Mouse (Mus musculus) heart, embryonic 10.5 days (tissue): ENCODE data around the gene Cacnb3. TPM values are rescaled to one million over a fixed set of nuclear protein-coding genes. Genes with fewer than 3 reads are reported as not detected.

ENCODE experiments used
- DNase-seq: peaks from one replicate; pipeline ENCODE4 v3.0.0-alpha.2; 2017; ENCODE audit warnings: low spot score
- H3K27ac ChIP-seq: fragments of 300-500 bp; sonication (generic); 2 replicates; pipeline ENCODE4 v1.5.1; 2016; ENCODE audit warnings: mild to moderate bottlenecking
- H3K27me3 ChIP-seq: fragments of 300-500 bp; sonication (generic); 2 replicates; pipeline ENCODE4 v1.6.1; 2016; ENCODE audit warnings: mild to moderate bottlenecking; ENCODE audit not compliant: poor library complexity, insufficient read depth, severe bottlenecking
- H3K36me3 ChIP-seq: fragments of 300-500 bp; sonication (generic); 2 replicates; pipeline ENCODE4 v1.6.1; 2016; ENCODE audit warnings: mild to moderate bottlenecking, moderate library complexity
- H3K4me1 ChIP-seq: fragments of 300-500 bp; sonication (generic); 2 replicates; pipeline ENCODE4 v1.6.1; 2016; ENCODE audit warnings: mild to moderate bottlenecking
- H3K4me3 ChIP-seq: fragments of 300-500 bp; sonication (generic); 2 replicates; pipeline ENCODE4 v1.5.1; 2016; ENCODE audit warnings: mild to moderate bottlenecking, moderate library complexity
- H3K9me3 ChIP-seq: fragments of 300-500 bp; sonication (generic); 2 replicates; pipeline ENCODE4 v1.6.1; 2016; ENCODE audit warnings: mild to moderate bottlenecking, moderate library complexity
- WGBS: fragments of 180-500 bp; shearing (Covaris S2); methylation state at CpG from one replicate; pipeline ENCODE4 v1.1.7; 2016; 5-methylcytosine and 5-hydroxymethylcytosine counted together
- polyA plus RNA-seq: library from polyadenylated mRNA; unstranded; fragments of >200 nt; fragmentation: Nextera tagmentation; extraction: Ambion mirVana; gene quantifications from 2 replicates; pipeline ENCODE4 v1.2.1, GENCODE M21; 2016

The Cacnb3 gene
- polyA plus RNA-seq, 1 experiment from 2014 or later, result 23.3 TPM

DNA sequence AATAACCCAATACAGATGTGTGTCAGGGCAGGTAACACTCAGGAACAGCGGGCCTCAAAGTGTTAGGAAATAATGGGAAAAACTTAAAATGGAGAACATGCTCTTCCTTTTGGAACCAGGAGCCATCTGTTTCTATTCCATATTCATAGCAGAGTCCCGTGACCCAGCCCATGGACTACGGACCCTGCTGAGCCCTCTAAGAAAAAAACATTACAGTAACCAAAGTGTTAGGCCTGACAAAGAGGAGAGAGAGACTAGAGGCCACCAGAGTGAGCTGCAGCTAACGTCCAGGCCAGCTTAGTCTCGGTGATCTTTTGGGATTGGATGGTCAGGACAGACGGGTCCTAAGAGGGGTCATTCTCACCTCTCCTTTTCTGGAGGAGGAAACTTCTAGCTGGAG lies 15.7 kb upstream of the Cacnb3 start:
- Histone ChIP-seq H3K27me3 (0 out of 2 replicates have a peak, but pooled peaks cover 4% of the 10 kb centered on the region), H3K4me3 (no peak overlapping the region), H3K9me3 (no peaks in the 10 kb centered on the region), H3K36me3 (no peaks in the 10 kb centered on the region), H3K4me1 (peaks cover 27% of the 10 kb centered on the region), H3K27ac (peak overlapping the region; percentile 62; the same call in 1 of the 2 replicates)
- 52% methylated on average over 6 of the region's 6 CpGs for WGBS
- DNase-seq, result no peak

DNA sequence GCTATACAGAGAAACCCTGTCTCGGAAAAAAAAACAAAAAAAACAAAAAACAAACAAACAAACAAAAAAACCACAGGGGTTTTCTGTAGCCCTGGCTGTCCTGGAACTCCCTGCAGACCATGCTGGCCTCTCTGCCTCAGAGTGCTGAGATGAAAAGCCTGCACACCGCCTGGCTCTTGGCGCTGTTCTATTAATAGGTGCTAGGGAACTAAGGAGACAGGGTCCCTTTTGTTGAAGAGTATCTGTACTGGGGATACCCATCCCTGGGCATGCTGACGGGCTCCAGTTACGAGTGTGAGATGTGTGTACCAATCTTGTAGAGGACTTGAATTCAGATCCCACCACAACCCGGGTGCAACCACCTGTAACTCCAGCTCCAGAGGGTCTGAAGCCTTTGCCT lies 14.9 kb upstream of the Cacnb3 start:
- Histone ChIP-seq H3K4me3 (no peak overlapping the region), H3K27me3 (0 out of 2 replicates have a peak, but pooled peaks cover 4% of the 10 kb centered on the region), H3K27ac (peak overlapping the region; percentile 37), H3K4me1 (peaks cover 22% of the 10 kb centered on the region), H3K9me3 (no peaks in the 10 kb centered on the region), H3K36me3 (no peaks in the 10 kb centered on the region)
- DNase-seq, result no peak
- WGBS, result 43% methylated on average over 6 of the region's 6 CpGs

DNA sequence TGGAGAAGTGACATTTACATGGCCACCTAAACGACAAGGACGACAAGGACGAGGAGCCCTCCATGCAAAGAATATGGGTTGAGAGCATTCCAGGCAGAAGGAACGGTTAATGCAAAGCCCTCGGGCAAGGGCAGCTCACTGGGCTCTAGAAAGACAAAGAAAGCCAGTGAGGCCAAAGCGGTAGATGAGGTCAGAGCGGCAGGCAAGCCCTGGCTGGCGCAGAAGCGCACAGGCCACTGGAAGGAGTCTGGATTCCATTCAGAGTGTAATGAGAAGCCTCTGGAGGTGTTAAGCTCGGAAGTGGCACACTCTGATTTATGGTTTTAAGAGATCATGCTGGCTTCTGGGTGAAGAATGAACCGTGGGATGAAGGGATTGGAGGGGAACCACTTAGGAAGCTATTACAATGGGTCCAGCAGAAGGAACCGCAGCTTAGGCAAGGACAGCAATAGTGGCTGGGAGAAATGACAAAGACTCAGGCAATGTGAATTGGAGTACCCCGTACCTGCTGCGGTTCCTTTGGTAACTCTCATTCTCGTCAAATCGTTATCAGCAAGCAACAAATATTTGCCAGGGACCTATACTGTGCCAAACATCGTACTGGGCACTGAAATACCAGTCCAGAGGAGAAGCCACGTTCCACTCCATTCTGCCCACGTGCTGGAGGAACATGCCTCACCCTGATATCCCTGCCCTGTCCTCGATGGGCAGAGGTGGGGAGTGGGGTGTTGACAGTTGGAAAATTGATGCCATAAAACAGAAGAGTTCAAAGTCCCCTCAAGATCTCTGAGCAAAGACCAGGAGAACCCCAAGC lies 14.1 kb upstream of the Cacnb3 start:
- Histone ChIP-seq H3K27me3 (0 out of 2 replicates have a peak, but pooled peaks cover 4% of the 10 kb centered on the region), H3K4me1 (peaks cover 22% of the 10 kb centered on the region), H3K36me3 (no peaks in the 10 kb centered on the region), H3K27ac (peak overlapping the region; percentile 37), H3K9me3 (no peaks in the 10 kb centered on the region), H3K4me3 (peak overlapping the region; percentile 12; the same call in 1 of the 2 replicates)
- DNase-seq, result no peak
- WGBS, result 42% methylated on average over 20 of the region's 20 CpGs

DNA sequence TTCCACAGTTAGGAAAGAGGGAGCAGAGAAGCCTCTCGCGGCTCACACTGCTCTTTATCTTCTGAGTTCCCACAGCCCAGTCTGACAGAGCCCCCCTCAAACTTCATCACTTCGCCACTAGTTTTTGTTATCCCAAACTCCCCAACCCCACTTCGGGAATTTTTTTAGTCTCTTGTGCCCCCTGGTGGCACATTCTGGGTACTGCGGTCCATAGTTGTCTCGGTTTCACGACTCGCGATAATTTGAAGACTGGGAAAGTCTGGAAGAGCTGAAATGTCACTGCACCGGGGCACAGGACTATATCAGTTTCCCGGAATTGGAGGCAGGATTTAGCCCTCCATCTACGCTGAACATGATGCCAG lies 13.5 kb upstream of the Cacnb3 start:
- no peak for DNase-seq
- H3K9me3 ChIP-seq, result no peaks in the 10 kb centered on the region
- peaks cover 22% of the 10 kb centered on the region for H3K4me1 ChIP-seq
- 1% methylated on average over 12 of the region's 12 CpGs for WGBS
- peak overlapping the region; percentile 12; the same call in 1 of the 2 replicates for H3K4me3 ChIP-seq
- 0 out of 2 replicates have a peak, but pooled peaks cover 4% of the 10 kb centered on the region for H3K27me3 ChIP-seq
- no peaks in the 10 kb centered on the region for H3K36me3 ChIP-seq
- peak overlapping the region; percentile 37; the same call in 1 of the 2 replicates for H3K27ac ChIP-seq

DNA sequence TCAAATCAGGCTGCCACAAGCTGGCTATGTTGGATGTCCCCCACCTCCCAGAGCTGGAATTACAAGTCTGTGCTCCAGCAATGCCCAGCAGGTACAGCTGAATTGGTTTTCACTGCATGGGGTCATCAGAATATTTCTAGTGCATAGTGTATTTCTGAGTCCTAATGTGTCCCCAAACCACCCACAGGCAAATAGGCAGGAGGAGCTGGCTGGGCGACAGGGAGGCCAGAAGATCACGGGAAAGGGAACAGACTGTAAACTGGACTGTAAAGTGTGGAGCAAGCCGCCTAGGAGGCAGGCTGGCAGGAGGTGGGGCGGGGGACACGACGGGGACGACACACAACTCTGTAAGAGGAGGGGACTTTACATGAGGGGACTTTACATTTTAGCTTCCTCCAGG lies 8.4 kb upstream of the Cacnb3 start:
- WGBS, result 8% methylated on average over 7 of the region's 7 CpGs
- Histone ChIP-seq H3K27ac (no peak overlapping the region), H3K36me3 (no peaks in the 10 kb centered on the region), H3K9me3 (no peaks in the 10 kb centered on the region), H3K27me3 (peaks cover 9% of the 10 kb centered on the region; the same call in 1 of the 2 replicates), H3K4me3 (no peak overlapping the region), H3K4me1 (0 out of 2 replicates have a peak, but pooled peaks cover 9% of the 10 kb centered on the region)
- no peak for DNase-seq

DNA sequence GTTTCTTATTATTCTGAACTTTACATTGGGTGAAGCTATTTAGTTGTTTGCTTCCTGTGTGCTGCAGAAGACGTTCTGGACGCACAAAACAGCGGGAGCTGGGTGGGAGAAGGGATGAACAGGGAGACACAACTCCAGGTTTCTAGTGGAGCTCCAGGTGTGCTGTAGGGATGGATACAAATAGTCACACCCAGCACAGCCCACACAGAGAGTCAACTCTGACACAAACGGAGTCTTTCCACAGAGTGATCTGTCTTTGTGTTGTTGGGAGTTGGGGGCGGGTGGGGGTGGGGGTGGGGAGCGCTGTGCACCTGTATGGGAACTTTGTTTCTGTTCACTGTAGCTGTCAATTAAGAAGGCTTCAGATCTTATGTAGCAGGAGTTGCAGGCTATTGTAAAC lies 7.9 kb upstream of the Cacnb3 start:
- H3K4me3 ChIP-seq, result no peak overlapping the region

DNA sequence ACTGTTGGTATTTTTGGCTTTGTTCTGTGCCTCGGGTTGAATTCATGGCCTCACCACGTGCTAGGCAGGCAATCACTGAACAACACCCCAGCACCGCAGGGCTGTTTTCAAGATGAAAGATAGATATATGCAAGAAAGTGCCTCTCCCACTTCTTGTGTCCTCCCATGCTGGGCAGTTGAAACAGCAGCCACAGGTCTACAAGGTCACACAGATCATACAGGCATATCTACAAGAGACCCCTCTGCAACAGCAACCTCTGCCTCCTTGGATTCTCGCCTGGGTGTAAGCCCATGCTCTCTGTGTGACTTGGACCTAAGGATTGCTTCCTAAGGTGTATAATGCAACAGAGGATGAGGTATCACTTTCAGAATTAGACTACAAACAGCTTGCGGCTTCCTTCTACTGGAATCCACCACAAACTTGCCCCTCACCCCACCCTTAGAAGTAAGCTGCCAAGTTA lies 7.2 kb upstream of the Cacnb3 start:
- no peak overlapping the region for H3K4me3 ChIP-seq
- H3K36me3 ChIP-seq, result no peaks in the 10 kb centered on the region
- peaks cover 11% of the 10 kb centered on the region for H3K27me3 ChIP-seq
- no peak overlapping the region for H3K27ac ChIP-seq
- peaks cover 11% of the 10 kb centered on the region for H3K4me1 ChIP-seq
- WGBS, result 50% methylated on average over 5 of the region's 5 CpGs
- no peaks in the 10 kb centered on the region for H3K9me3 ChIP-seq
- DNase-seq, result no peak

More for the DNA sequence above, 7.9 kb upstream of the Cacnb3 start:
- no peak for DNase-seq
- 31% methylated on average over 6 of the region's 6 CpGs for WGBS
- Histone ChIP-seq H3K4me1 (0 out of 2 replicates have a peak, but pooled peaks cover 9% of the 10 kb centered on the region), H3K36me3 (no peaks in the 10 kb centered on the region), H3K27me3 (peaks cover 9% of the 10 kb centered on the region; the same call in 1 of the 2 replicates), H3K9me3 (no peaks in the 10 kb centered on the region), H3K27ac (no peak overlapping the region)

DNA sequence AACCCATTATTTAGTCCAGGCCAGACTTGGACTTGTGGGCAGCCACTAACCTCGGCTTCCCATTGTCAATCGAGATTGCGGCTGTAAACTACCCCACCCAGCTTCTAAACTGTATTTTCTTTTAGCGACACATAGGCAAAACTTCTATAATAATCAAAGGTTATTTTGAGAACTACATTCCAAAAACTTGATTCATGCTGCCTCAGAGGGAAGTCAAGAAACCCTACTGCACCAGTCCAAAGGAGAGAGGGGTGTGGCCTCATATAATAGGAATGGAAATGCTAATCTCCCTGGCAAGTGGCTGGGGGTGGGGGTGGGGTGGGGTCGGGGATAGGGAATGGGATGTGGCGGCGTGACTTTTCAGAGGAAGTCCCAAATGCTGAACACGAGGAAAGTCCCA lies 4.6 kb upstream of the Cacnb3 start:
- Histone ChIP-seq H3K4me3 (no peak overlapping the region), H3K36me3 (no peaks in the 10 kb centered on the region), H3K9me3 (no peaks in the 10 kb centered on the region), H3K27ac (no peak overlapping the region), H3K4me1 (peaks cover 35% of the 10 kb centered on the region), H3K27me3 (peaks cover 35% of the 10 kb centered on the region)
- DNase-seq, result no peak
- WGBS, result 36% methylated on average over 8 of the region's 8 CpGs

DNA sequence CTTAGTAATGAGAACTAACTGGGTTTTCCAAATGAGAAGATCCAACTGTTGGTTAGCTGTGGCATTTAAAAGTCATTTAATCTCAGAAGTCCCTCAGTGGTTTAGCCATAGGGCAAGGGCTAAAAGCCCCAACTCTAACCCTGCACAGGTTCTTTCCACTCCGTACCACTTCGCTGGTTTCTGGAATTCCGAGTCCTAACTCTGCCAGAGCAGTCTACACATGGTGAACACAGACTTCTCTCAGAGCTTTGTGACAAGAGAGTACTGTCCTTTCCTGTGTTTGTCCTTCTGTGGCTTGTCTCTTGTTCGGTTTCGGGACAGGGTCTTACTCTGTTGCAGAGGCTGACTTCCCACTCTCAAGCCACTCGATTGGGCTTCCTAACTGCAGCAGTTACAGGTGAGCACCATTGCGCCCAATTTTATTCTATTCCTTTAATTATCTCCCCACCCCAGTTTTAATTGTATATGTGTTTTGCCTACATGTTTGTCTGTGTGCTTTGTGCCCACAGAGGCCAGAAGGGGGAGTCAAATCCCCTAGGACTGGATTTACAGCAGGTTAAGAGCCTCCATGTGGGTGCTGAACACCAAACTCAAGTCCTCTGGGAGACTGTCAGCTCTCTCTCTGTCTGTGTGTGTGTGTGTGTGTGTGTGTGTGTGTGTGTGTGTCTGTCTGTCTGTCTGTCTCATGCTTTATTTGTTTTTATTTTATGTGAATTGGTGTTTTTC lies 4.0 kb upstream of the Cacnb3 start:
- 74% methylated on average over 7 of the region's 7 CpGs for WGBS
- Histone ChIP-seq H3K4me1 (peaks cover 41% of the 10 kb centered on the region), H3K36me3 (no peaks in the 10 kb centered on the region), H3K27me3 (peaks cover 41% of the 10 kb centered on the region), H3K9me3 (no peaks in the 10 kb centered on the region), H3K4me3 (no peak overlapping the region), H3K27ac (no peak overlapping the region)
- no peak for DNase-seq

DNA sequence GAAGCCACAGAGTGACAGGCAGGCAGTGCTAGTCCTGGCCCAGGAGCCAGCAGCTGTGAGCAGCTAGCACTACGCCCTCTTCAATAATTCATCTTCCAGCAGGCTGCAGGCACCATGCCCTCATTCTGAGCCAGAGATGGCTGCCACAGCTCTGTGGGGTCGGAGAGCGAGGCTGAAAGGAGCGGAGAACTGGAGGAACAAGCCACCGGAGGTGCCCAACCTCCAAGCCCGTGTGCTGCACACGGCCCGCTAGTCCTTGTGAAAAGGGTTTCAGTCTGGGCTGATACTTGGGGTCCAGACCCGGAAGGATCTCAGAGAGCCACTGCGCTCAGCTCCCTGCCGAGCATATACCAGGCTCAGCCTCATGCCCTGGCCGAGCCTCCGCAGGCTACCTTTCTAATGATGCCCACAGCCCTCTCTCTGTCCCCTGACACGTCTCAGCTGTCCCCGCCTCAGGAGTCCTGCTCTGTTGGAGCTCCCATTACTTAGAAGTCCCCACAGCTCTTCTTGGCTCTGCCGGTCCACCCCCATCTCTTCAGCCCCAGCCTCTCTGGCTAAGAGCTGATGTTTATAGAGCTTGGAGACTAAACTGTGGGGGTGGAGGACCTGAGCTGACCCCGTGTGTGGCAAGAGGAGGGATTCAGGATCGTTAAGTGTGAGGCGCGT lies 1.9 kb upstream of the Cacnb3 start:
- Histone ChIP-seq H3K27ac (peak overlapping the region; percentile 71), H3K4me3 (peak overlapping the region; percentile 44), H3K4me1 (peaks cover 55% of the 10 kb centered on the region), H3K36me3 (no peaks in the 10 kb centered on the region), H3K9me3 (no peaks in the 10 kb centered on the region), H3K27me3 (peaks cover 57% of the 10 kb centered on the region)
- DNase-seq, result no peak
- 15% methylated on average over 20 of the region's 20 CpGs for WGBS

DNA sequence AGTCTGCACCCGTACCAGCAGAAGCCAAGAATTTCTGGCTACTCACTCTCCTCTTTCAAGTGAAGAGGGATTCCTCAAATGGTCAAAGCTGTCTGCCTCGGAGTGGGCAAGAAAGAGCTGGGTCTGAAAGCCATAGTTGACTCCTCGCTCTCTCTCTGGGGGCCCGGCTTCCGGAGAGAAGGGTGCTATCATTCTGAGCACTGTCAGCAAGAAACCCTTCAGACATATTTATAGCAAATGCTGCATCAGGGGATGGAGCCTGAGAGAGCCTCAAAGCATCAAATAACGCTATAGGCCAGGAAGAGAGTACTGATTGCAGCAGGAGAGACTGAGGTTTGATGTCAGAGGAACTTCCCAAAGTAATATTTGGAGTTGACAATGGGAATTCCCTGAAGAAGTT lies 1.2 kb upstream of the Cacnb3 start:
- no peak for DNase-seq
- Histone ChIP-seq H3K4me3 (peak overlapping the region; percentile 44), H3K27me3 (peaks cover 64% of the 10 kb centered on the region), H3K4me1 (peaks cover 61% of the 10 kb centered on the region), H3K27ac (peak overlapping the region; percentile 71; the same call in 1 of the 2 replicates), H3K9me3 (no peaks in the 10 kb centered on the region), H3K36me3 (no peaks in the 10 kb centered on the region)
- 35% methylated on average over 6 of the region's 6 CpGs for WGBS

DNA sequence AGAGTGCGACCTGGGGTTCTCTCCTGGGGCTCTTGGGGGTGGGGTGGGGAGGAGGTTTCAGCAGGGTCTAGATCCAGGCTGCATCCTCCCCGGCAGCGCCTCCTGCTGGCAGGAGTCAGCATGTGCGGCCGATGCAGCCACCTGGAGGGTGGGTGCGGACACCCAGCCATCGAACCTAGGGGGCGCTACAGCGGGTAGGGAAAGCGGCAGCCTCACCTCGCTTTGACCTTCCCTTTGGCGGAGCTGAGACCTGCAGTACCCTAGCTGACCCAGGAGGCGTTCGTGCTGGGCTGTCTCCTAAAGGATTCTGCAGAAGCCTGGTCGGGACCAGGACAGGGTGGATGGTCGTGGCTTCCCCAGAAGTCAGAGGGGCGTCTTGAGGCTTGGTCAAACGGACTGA lies 853 bp downstream of the Cacnb3 start:
- peak; percentile 90 for DNase-seq
- H3K4me1 ChIP-seq, result peaks cover 79% of the 10 kb centered on the region

More for the DNA sequence above, 853 bp downstream of the Cacnb3 start:
- peaks cover 85% of the 10 kb centered on the region for H3K27me3 ChIP-seq
- H3K4me3 ChIP-seq, result peak overlapping the region; percentile 60
- H3K9me3 ChIP-seq, result no peaks in the 10 kb centered on the region
- H3K27ac ChIP-seq, result peak overlapping the region; percentile 80
- WGBS, result 0% methylated on average over 18 of the region's 18 CpGs
- no peaks in the 10 kb centered on the region for H3K36me3 ChIP-seq
